Mouse (Mus musculus): Measurements from ENCODE around the gene Nlrp9c. TPM values are rescaled to one million over a fixed set of nuclear protein-coding genes. Genes with fewer than 3 reads are reported as not detected.
"Not testable (repeated sequence)": the region's sequence is repeated elsewhere in the genome, so short reads cannot be mapped to it uniquely, and the experiment has no call there.

Nlrp9c gene
- polyA plus RNA-seq, 1 experiment from 2014 or later = not detected

DNA sequence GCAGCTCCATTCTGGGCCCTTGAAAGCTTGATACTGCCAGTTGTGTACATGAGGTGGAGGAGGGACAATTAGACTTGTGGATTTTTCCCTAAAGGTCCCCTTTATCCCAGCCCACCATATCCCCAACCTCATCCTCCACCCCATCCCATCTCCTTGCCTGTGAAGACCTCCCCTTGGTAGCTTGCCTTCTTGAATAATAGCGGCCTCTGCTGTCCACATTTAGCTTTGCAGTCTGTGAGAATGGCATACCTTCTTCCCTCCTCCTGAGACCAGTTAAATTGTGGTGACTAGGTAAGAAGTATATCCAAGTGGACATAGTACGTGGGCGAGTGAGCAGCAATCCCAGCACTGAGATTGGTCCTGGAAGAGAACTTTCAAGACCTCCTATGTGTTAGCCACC is 83.1 kb downstream of the Nlrp9c start:
- 57% methylated on average over 3 of the region's 3 CpGs for WGBS
- ATAC-seq; H3K4me2 ChIP-seq (ENCODE audit: low read depth, low read length); H3K27me3 ChIP-seq (replicated peaks; ENCODE audit: control insufficient read depth, insufficient read depth, low read length); H3K9ac ChIP-seq (ENCODE audit: low read depth, low read length); H3K36me3 ChIP-seq (ENCODE audit: control insufficient read depth, insufficient read depth, low read length); H3K27ac ChIP-seq (ENCODE audit: low read length); H3K4me3 ChIP-seq (ENCODE audit: low read length); H3K9me3 ChIP-seq (ENCODE audit: control insufficient read depth, low read length); H3K4me1 ChIP-seq (ENCODE audit: control insufficient read depth, insufficient read depth, low read length): not testable (repeated sequence)

DNA sequence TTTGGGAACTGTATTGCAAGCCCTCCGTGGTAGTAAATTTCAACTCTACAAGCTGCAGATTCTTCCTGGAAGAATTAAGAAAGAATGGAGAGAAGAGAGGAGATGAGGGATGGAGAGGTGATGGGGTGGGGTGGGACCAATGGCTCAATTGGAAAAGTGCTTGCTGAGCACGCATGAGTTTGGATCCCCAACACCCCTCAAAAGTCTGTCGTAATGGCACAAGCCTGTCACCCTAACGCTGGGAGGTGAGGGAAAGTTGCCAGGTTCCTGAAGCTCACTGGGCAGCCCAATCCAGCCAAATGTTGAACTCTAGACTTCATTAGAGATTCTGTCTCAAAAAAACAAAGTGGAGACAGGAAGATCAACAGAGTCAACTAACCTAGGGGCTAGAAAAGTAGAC is 87.7 kb downstream of the Nlrp9c start:
- not testable (repeated sequence) for H3K4me2 ChIP-seq (ENCODE audit: low read depth, low read length); H3K36me3 ChIP-seq (ENCODE audit: control insufficient read depth, insufficient read depth, low read length); H3K27me3 ChIP-seq (replicated peaks; ENCODE audit: control insufficient read depth, insufficient read depth, low read length); H3K9ac ChIP-seq (ENCODE audit: low read depth, low read length); H3K9me3 ChIP-seq (ENCODE audit: control insufficient read depth, low read length); H3K4me1 ChIP-seq (ENCODE audit: control insufficient read depth, insufficient read depth, low read length); H3K4me3 ChIP-seq (ENCODE audit: low read length); ATAC-seq; H3K27ac ChIP-seq (ENCODE audit: low read length)
- WGBS = 84% methylated on average over 4 of the region's 4 CpGs

DNA sequence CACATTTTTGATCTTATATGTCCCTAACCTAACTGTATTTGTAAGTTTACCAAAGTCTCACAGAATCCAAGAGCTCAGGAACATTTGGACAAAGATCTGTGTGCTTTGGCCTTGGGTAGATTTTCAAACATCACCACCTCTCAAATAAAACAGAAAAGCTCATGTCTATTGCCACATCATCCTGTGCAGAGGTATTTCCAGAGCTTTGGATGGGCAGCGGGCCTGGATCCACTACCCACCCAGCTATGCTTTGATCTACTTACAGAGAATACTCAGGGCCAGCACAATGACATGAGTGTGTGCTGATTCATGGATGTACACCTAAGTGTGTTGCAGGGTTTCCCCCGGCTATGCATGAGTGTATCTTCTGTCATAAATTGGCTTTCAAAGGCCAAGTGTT is 88.3 kb downstream of the Nlrp9c start:
- H3K27ac ChIP-seq (ENCODE audit: low read length); H3K27me3 ChIP-seq (replicated peaks; ENCODE audit: control insufficient read depth, insufficient read depth, low read length); H3K36me3 ChIP-seq (ENCODE audit: control insufficient read depth, insufficient read depth, low read length); H3K9me3 ChIP-seq (ENCODE audit: control insufficient read depth, low read length); H3K4me2 ChIP-seq (ENCODE audit: low read depth, low read length); H3K4me3 ChIP-seq (ENCODE audit: low read length); ATAC-seq; H3K9ac ChIP-seq (ENCODE audit: low read depth, low read length); H3K4me1 ChIP-seq (ENCODE audit: control insufficient read depth, insufficient read depth, low read length): not testable (repeated sequence)
- 83% methylated on average over 2 of the region's 2 CpGs for WGBS

DNA sequence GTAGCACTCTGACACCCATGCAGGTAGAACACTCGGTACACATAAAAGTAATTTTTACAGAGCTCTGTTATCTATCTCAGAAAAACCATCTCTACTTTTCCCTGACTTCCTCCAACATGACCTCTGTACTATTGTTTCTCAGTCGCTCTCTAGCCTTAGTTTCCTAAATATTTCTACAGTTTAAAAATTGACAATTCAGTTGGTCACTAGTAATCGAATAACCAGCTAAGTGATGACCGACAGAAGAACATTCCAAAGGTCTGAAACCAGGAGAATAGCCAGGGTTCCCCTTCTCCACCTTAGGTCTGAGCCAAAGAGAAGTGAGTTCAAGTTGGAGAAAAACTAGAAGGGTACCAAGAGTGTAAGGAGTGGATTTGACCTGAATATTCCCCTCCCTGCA is 91.7 kb downstream of the Nlrp9c start:
- not testable (repeated sequence) for H3K4me1 ChIP-seq (ENCODE audit: control insufficient read depth, insufficient read depth, low read length); H3K9me3 ChIP-seq (ENCODE audit: control insufficient read depth, low read length); H3K36me3 ChIP-seq (ENCODE audit: control insufficient read depth, insufficient read depth, low read length); H3K4me2 ChIP-seq (ENCODE audit: low read depth, low read length); H3K27ac ChIP-seq (ENCODE audit: low read length); H3K4me3 ChIP-seq (ENCODE audit: low read length); H3K27me3 ChIP-seq (replicated peaks; ENCODE audit: control insufficient read depth, insufficient read depth, low read length); H3K9ac ChIP-seq (ENCODE audit: low read depth, low read length); ATAC-seq
- WGBS = 84% methylated on average over 4 of the region's 4 CpGs

DNA sequence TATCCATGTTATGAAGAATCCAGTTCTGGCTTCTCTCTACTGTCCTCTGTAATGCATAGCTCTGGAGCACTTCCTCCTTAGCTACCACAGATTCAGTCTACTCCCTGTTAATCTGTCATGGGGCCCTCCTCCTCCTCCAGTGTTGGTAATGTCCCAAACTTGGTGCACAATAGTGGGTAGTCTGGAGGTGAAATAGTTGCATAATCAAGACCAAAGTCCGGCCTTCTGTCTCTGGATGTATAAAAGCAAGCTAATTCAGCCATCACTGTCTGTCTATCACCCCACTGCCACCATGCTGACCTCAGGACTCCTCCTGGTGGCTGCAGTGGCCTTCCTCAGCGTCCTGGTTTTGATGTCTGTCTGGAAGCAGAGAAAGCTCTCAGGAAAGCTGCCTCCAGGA is 96.6 kb downstream of the Nlrp9c start, which contains the start of gene Cyp2a4:
Gene Cyp2a4 (plus strand): TSS at position 244 of the 400 bp plus-strand sequence.
- WGBS = 56% methylated on average over 2 of the region's 2 CpGs
- not testable (repeated sequence) for H3K9me3 ChIP-seq (ENCODE audit: control insufficient read depth, low read length); H3K27me3 ChIP-seq (replicated peaks; ENCODE audit: control insufficient read depth, insufficient read depth, low read length); H3K36me3 ChIP-seq (ENCODE audit: control insufficient read depth, insufficient read depth, low read length); H3K27ac ChIP-seq (ENCODE audit: low read length); H3K4me1 ChIP-seq (ENCODE audit: control insufficient read depth, insufficient read depth, low read length); H3K4me2 ChIP-seq (ENCODE audit: low read depth, low read length); H3K9ac ChIP-seq (ENCODE audit: low read depth, low read length); ATAC-seq; H3K4me3 ChIP-seq (ENCODE audit: low read length)

DNA sequence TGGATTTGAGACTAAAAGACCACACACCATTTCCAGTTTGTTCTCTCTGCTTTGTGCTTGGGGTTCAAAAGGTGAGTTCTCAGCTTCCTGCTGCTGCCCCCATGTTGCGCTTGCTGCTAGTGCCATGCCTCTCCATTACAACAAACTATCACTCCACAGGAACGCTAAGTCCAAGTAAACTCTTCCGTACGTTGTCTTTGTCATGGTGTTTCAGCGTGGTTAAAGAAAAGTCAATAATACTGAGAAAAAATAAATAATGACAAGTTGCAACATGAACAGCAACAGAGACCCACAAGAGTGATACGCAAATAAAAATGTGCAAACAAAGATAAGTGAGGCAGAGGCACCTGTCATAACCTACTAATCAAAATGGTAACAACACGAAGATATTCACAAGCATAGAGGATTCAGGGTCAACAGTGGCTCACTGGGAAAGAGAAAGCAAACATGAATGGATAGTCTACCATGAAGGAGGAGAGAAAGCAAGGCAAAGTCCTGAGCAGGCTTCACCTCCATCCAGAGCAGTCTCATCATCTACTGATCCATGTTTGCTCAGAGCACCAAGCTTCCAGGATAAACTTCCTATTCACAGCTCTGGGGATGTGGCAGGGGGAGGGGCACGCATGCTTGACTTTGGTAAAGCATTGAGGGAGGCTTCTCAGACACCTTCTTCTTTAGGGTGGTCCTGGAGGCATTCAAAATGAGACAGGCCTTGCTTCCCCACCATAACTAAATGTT is 99.9 kb downstream of the Nlrp9c start:
- not testable (repeated sequence) for H3K36me3 ChIP-seq (ENCODE audit: control insufficient read depth, insufficient read depth, low read length); H3K27me3 ChIP-seq (replicated peaks; ENCODE audit: control insufficient read depth, insufficient read depth, low read length); H3K27ac ChIP-seq (ENCODE audit: low read length); H3K9ac ChIP-seq (ENCODE audit: low read depth, low read length); H3K4me2 ChIP-seq (ENCODE audit: low read depth, low read length); H3K4me1 ChIP-seq (ENCODE audit: control insufficient read depth, insufficient read depth, low read length); H3K9me3 ChIP-seq (ENCODE audit: control insufficient read depth, low read length); ATAC-seq; H3K4me3 ChIP-seq (ENCODE audit: low read length)
- 73% methylated on average over 8 of the region's 8 CpGs for WGBS

Other genes starting within 250 kb of the Nlrp9c start
- gene Cyp2b9, start 230.3 kb downstream of the Nlrp9c start, polyA plus RNA-seq (2015; fragmentation: Nextera tagmentation; extraction: Ambion mirVana) = not detected in 2 replicates
- not detected in 2 replicates for gene Vmn1r184, start 143.4 kb downstream of the Nlrp9c start, polyA plus RNA-seq (2015; fragmentation: Nextera tagmentation; extraction: Ambion mirVana)
- not detected in 2 replicates for gene Cyp2a4, start 96.5 kb downstream of the Nlrp9c start, polyA plus RNA-seq (2015; fragmentation: Nextera tagmentation; extraction: Ambion mirVana)
- not detected in 2 replicates for gene Nlrp4a, start 31.4 kb upstream of the Nlrp9c start, polyA plus RNA-seq (2015; fragmentation: Nextera tagmentation; extraction: Ambion mirVana)
- not detected in 2 replicates for gene Nlrp9a, start 131.3 kb upstream of the Nlrp9c start, polyA plus RNA-seq (2015; fragmentation: Nextera tagmentation; extraction: Ambion mirVana)
- gene Vmn1r185, start 214.8 kb upstream of the Nlrp9c start, polyA plus RNA-seq (2015; fragmentation: Nextera tagmentation; extraction: Ambion mirVana) = not detected in 2 replicates

Data from intestine, embryonic 16.5 days (tissue).